Mouse (Mus musculus): ENCODE data around the gene Ankrd13d.

DNA sequence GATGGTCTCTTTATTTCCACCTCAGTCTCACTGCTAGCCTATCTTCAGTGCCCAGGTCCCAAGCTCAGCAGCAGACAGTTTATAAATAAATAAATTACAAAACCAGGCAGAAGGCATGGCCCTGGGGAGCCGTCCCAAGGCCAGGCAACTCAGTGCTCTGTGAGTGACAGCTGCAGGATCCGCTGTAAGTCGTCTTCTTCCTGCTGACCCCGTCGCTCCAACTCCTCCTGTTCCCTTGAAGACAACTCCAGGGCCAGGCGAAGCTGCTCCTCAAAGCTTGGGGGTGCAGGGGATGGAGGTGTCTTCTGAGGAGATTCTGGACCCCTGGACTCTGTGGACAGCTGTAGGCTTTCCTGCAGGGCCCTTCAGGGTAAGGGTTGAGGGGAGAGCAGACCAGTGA lies 12.8 kb downstream of the Ankrd13d start:
- no peak for TF ChIP-seq CTCF (IDR thresholded peaks at IDR 0.05; ENCODE audit: extremely low read depth, insufficient read depth, low read length)
- TF ChIP-seq POLR2A (IDR thresholded peaks at IDR 0.05; ENCODE audit: extremely low read depth, insufficient read depth, low read length), result no peak
